Comparison of ENCODE assay signal across 9 mouse cellular contexts in genomic region chr9:60166990-60167389, GRCm38 (mm10).
A peak's percentile ranks its signal among the peaks of the same experiment; 100 is the strongest.
DNase-seq lines count a peak whose midpoint lies in the region; ATAC-seq and TF ChIP-seq lines count a peak whose summit lies in the region.
"Had no signal": no experiment of that assay in that cellular context is flagged by ENCODE, and none has a peak within 500 bp of the region (broad histone marks: within the 10 kb centered on the region; RNA-seq: fewer than 3 reads in every experiment).

No protein-coding gene starts in this region.

- peak; percentile 46 for DNase-seq in kidney, postnatal 0 days (ENCODE audit: low spot score)
- no peak for DNase-seq in kidney, adult 18-20 months
- DNase-seq in CH12.LX (ENCODE audit: extremely low read depth) (peak; percentile 7), ZHBTc4 (ENCODE audit: low read depth, low spot score) (peak; percentile 60)
- peak; percentile 35 to 58 for DNase-seq in left cerebral cortex, postnatal 14 days (ENCODE audit: low spot score in 2 of 2)
- no peak for DNase-seq in urinary bladder, postnatal 14 days (ENCODE audit: low spot score)
- DNase-seq in cerebellum, adult 9-10 months: no peak

- H3K9me3 ChIP-seq in kidney, postnatal 0 days (replicated peaks; ENCODE audit: low read length): no peaks in the 10 kb centered on the region
- H3K9me3 ChIP-seq in CH12.LX (replicated peaks; ENCODE audit: low read length): no peaks in the 10 kb centered on the region

- no peaks in the 10 kb centered on the region for H3K79me2 ChIP-seq in CH12.LX (replicated peaks; ENCODE audit: control insufficient read depth, extremely low read depth, insufficient read depth, poor library complexity, severe bottlenecking)

- no peak overlapping the region for H3K4me2 ChIP-seq in kidney, postnatal 0 days (ENCODE audit: low read length)
- H3K4me2 ChIP-seq in CH12.LX (ENCODE audit: insufficient read depth, low read depth, poor library complexity, severe bottlenecking): no peak overlapping the region

- in situ Hi-C loops in CH12.LX (cut with MboI; ENCODE audit: low pct_ligation_motif_present, low pct_unique_long_range_greater_than_20kb, low sequenced_read_pairs): no loop called here

- H3K36me3 ChIP-seq in kidney, postnatal 0 days (ENCODE audit: insufficient read depth, low read length): no peaks in the 10 kb centered on the region
- H3K36me3 ChIP-seq in CH12.LX (replicated peaks in 1 of 2; ENCODE audit: control insufficient read depth in 1 of 2, insufficient read depth in 1 of 2, low read length in 1 of 2): no peaks in the 10 kb centered on the region

- H3K4me1 ChIP-seq in kidney, postnatal 0 days (replicated peaks; ENCODE audit: insufficient read depth, low read length): no peaks in the 10 kb centered on the region
- peaks cover 0 to 5% of the 10 kb centered on the region in 2 experiments; a peak in 1 of 4 replicates for H3K4me1 ChIP-seq in CH12.LX (ENCODE audit: control insufficient read depth in 1 of 2, insufficient read depth in 2 of 2)

- peak; percentile 64 for TF ChIP-seq CTCF in kidney, postnatal 0 days (IDR thresholded peaks at IDR 0.05; ENCODE audit: low read depth)
- peak in 1 of 2 experiments; percentile 52; a peak in 2 of 4 replicates for TF ChIP-seq CTCF in CH12.LX (conservative IDR thresholded peaks at IDR 0.05 in 1 of 2, IDR thresholded peaks at IDR 0.05 in 1 of 2; ENCODE audit: low read depth in 2 of 2, low read length in 2 of 2)

- TF ChIP-seq EP300 in CH12.LX (IDR thresholded peaks at IDR 0.05; ENCODE audit: low read length): no peak

- H3K27me3 ChIP-seq in kidney, postnatal 0 days (ENCODE audit: insufficient read depth, low read length): no peaks in the 10 kb centered on the region
- H3K27me3 ChIP-seq in CH12.LX (replicated peaks): no peaks in the 10 kb centered on the region

- TF ChIP-seq POLR2A in CH12.LX (IDR thresholded peaks at IDR 0.05; ENCODE audit: low read depth, low read length): no peak

- 74% methylated on average over 4 of the region's 4 CpGs for WGBS in kidney, postnatal 0 days

- H3K4me3 ChIP-seq in kidney, postnatal 0 days (replicated peaks; ENCODE audit: low read depth, low read length): no peak overlapping the region
- H3K4me3 ChIP-seq in CH12.LX (replicated peaks in 1 of 3; ENCODE audit: low read depth in 2 of 3, low read length in 2 of 3, poor library complexity in 1 of 3): no peak overlapping the region
- H3K4me3 ChIP-seq: megakaryocyte, embryonic 14.5 days had no signal

- intact Hi-C loops in left cerebral cortex, postnatal 14 days (cut with DNase I): loop anchor here (5.0 kb wide), 1 partner anchor 60 kb away; no protein-coding TSS in a partner anchor

- no peak overlapping the region for H3K27ac ChIP-seq in kidney, postnatal 0 days
- no peak overlapping the region for H3K27ac ChIP-seq in CH12.LX (ENCODE audit: insufficient read depth, low read depth)

- peak; percentile 27 for TF ChIP-seq RAD21 in CH12.LX (IDR thresholded peaks at IDR 0.05; ENCODE audit: low read depth, low read length)

- ATAC-seq in kidney, postnatal 0 days (replicated peaks; ENCODE audit: low FRiP score, low read depth): no peak
- ATAC-seq in erythroid progenitor cell, adult 5-6 weeks (replicated peaks; ENCODE audit: low FRiP score, poor library complexity, severe bottlenecking): no peak

- H3K9ac ChIP-seq in kidney, postnatal 0 days (ENCODE audit: low read depth, low read length): no peak overlapping the region
- no peak overlapping the region for H3K9ac ChIP-seq in CH12.LX (ENCODE audit: insufficient read depth, low read depth)

- dilution Hi-C loops in CH12.LX (cut with MboI; ENCODE audit: extremely low pct_ligation_motif_present, extremely low pct_unique_long_range_greater_than_20kb, low sequenced_read_pairs): no loop called here

TF ChIP-seq in CH12.LX, 34 proteins besides CTCF, POLR2A, EP300 and RAD21:
- TF ChIP-seq IRF4 (IDR thresholded peaks at IDR 0.05; ENCODE audit: low read depth, low read length): no peak
- no peak for TF ChIP-seq USF1 (IDR thresholded peaks at IDR 0.05; ENCODE audit: low read depth, low read length)
- no peak for TF ChIP-seq E2F4 (IDR thresholded peaks at IDR 0.05; ENCODE audit: insufficient replicate concordance, low read depth, low read length)
- no peak for TF ChIP-seq BHLHE40 (IDR thresholded peaks at IDR 0.05; ENCODE audit: low read depth, low read length)
- peak; percentile 18; the same call in 1 of the 2 replicates for TF ChIP-seq SMC3 (IDR thresholded peaks at IDR 0.05; ENCODE audit: low read depth, low read length)
- no peak for TF ChIP-seq MAX (IDR thresholded peaks at IDR 0.05; ENCODE audit: low read length)
- no peak for TF ChIP-seq POLR2AphosphoS2 (IDR thresholded peaks at IDR 0.05; ENCODE audit: low read depth, low read length)
- TF ChIP-seq ELF1 (IDR thresholded peaks at IDR 0.05; ENCODE audit: low read depth, low read length): no peak
- TF ChIP-seq JUND (conservative IDR thresholded peaks at IDR 0.05; ENCODE audit: low read depth, low read length): no peak
TF ChIP-seq in CH12.LX: peak in this region for 1.

Comparison
In these comparisons a context has a peak if more than half of its experiments do, and no peak if none do; other contexts are left out.
1. DNase-seq: peak in kidney, postnatal 0 days (single experiment), CH12.LX (single experiment), ZHBTc4 (single experiment) and left cerebral cortex, postnatal 14 days (2 of 2); none in kidney, adult 18-20 months (single experiment), urinary bladder, postnatal 14 days (single experiment) and cerebellum, adult 9-10 months (single experiment).